Mouse (Mus musculus): ENCODE results near the gene Apba1. TPM values are rescaled to one million over a fixed set of nuclear protein-coding genes. Genes with fewer than 3 reads are reported as not detected.

Apba1 gene
- total RNA-seq, 1 experiment = 0.22 TPM

- H3K4me3 ChIP-seq (ENCODE audit: insufficient read depth in 1 of 2, low read depth in 1 of 2, low read length in 2 of 2, poor library complexity in 1 of 2, severe bottlenecking in 1 of 2) = no peak overlapping the region
- TF ChIP-seq CHD2 (IDR thresholded peaks at IDR 0.05; ENCODE audit: low read depth, low read length) (no peak), ZNF384 (IDR thresholded peaks at IDR 0.05; ENCODE audit: low read depth, low read length) (no peak), HCFC1 (IDR thresholded peaks at IDR 0.05; ENCODE audit: borderline replicate concordance, insufficient read depth, low read length) (no peak), ZC3H11A (IDR thresholded peaks at IDR 0.05; ENCODE audit: borderline replicate concordance, low read depth, low read length) (no peak), MAFK (IDR thresholded peaks at IDR 0.05; ENCODE audit: insufficient read depth, low read depth, low read length) (no peak)
Observed at GRCm38 (mm10) chr19:23891421-23891820, 132.7 kb downstream of the Apba1 start.

GRCm38 (mm10) chr19:23892633-23893032 lies 133.9 kb downstream of the Apba1 start:
- H3K4me3 ChIP-seq (ENCODE audit: insufficient read depth in 1 of 2, low read depth in 1 of 2, low read length in 2 of 2, poor library complexity in 1 of 2, severe bottlenecking in 1 of 2) = peak overlapping the region; percentile 55 to 60; a peak in 3 of 4 replicates
- peak overlapping the region; percentile 19; the same call in 1 of the 2 replicates for H3K9ac ChIP-seq (ENCODE audit: insufficient read depth, low read depth, low read length, poor library complexity, severe bottlenecking)
- DNase-seq (ENCODE audit: low read depth, low spot score) = peak; percentile 6
- no peaks in the 10 kb centered on the region for H3K4me1 ChIP-seq (ENCODE audit: control insufficient read depth in 2 of 2, insufficient read depth in 2 of 2, low read length in 2 of 2, poor library complexity in 1 of 2)
- no peak for TF ChIP-seq ZNF384 (IDR thresholded peaks at IDR 0.05; ENCODE audit: low read depth, low read length)
- no peak for TF ChIP-seq CHD2 (IDR thresholded peaks at IDR 0.05; ENCODE audit: low read depth, low read length)
- no peak for TF ChIP-seq MAFK (IDR thresholded peaks at IDR 0.05; ENCODE audit: insufficient read depth, low read depth, low read length)
- no peak for TF ChIP-seq HCFC1 (IDR thresholded peaks at IDR 0.05; ENCODE audit: borderline replicate concordance, insufficient read depth, low read length)
- no peak for TF ChIP-seq ZC3H11A (IDR thresholded peaks at IDR 0.05; ENCODE audit: borderline replicate concordance, low read depth, low read length)
- no peaks in the 10 kb centered on the region for H3K36me3 ChIP-seq (ENCODE audit: control insufficient read depth, insufficient read depth, low read length, poor library complexity, severe bottlenecking)
- H3K27ac ChIP-seq (ENCODE audit: insufficient read depth, low read depth, low read length, poor library complexity, severe bottlenecking) = no peak overlapping the region
- in situ Hi-C loops (cut with MboI; ENCODE audit: low sequenced_read_pairs in 2 of 2, unreplicated experiment in 2 of 2) = no loop called here
- no peaks in the 10 kb centered on the region for H3K9me3 ChIP-seq (ENCODE audit: control insufficient read depth, insufficient read depth, low read depth, low read length)

More at GRCm38 (mm10) chr19:23891421-23891820, 132.7 kb downstream of the Apba1 start:
- Histone ChIP-seq H3K27ac (ENCODE audit: insufficient read depth, low read depth, low read length, poor library complexity, severe bottlenecking) (no peak overlapping the region), H3K4me1 (ENCODE audit: control insufficient read depth in 2 of 2, insufficient read depth in 2 of 2, low read length in 2 of 2, poor library complexity in 1 of 2) (no peaks in the 10 kb centered on the region), H3K36me3 (ENCODE audit: control insufficient read depth, insufficient read depth, low read length, poor library complexity, severe bottlenecking) (no peaks in the 10 kb centered on the region), H3K9ac (ENCODE audit: insufficient read depth, low read depth, low read length, poor library complexity, severe bottlenecking) (no peak overlapping the region), H3K9me3 (ENCODE audit: control insufficient read depth, insufficient read depth, low read depth, low read length) (no peaks in the 10 kb centered on the region)
- in situ Hi-C loops (cut with MboI; ENCODE audit: low sequenced_read_pairs in 2 of 2, unreplicated experiment in 2 of 2) = no loop called here
- DNase-seq (ENCODE audit: low read depth, low spot score) = no peak

DNA sequence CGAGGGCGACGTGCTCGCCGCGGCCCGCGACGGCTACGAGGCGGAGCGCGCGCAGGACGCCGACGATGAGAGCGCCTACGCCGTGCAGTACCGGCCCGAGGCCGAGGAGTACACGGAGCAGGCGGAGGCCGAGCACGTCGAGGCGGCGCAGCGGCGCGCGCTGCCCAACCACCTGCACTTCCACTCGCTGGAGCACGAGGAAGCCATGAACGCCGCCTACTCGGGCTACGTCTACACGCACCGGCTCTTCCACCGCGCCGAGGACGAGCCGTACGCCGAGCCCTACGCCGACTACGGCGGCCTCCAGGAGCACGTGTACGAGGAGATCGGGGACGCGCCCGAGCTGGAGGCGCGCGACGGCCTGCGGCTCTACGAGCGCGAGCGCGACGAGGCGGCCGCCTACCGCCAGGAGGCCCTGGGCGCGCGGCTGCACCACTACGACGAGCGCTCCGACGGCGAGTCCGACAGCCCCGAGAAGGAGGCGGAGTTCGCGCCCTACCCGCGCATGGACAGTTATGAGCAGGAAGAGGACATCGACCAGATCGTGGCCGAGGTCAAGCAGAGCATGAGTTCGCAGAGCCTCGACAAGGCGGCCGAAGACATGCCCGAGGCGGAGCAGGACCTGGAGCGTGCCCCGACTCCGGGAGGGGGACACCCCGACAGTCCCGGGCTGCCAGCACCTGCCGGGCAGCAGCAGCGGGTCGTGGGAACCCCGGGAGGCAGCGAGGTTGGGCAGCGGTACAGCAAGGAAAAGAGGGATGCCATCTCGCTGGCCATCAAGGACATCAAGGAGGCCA lies 134.6 kb downstream of the Apba1 start:
- DNase-seq (ENCODE audit: low read depth, low spot score) = peak; percentile 40
- no peak overlapping the region for H3K27ac ChIP-seq (ENCODE audit: insufficient read depth, low read depth, low read length, poor library complexity, severe bottlenecking)
- H3K36me3 ChIP-seq (ENCODE audit: control insufficient read depth, insufficient read depth, low read length, poor library complexity, severe bottlenecking) = no peaks in the 10 kb centered on the region
- no peaks in the 10 kb centered on the region for H3K9me3 ChIP-seq (ENCODE audit: control insufficient read depth, insufficient read depth, low read depth, low read length)
- peak overlapping the region; percentile 19; the same call in 1 of the 2 replicates for H3K9ac ChIP-seq (ENCODE audit: insufficient read depth, low read depth, low read length, poor library complexity, severe bottlenecking)
- no peak for TF ChIP-seq MAFK (IDR thresholded peaks at IDR 0.05; ENCODE audit: insufficient read depth, low read depth, low read length)
- TF ChIP-seq HCFC1 (IDR thresholded peaks at IDR 0.05; ENCODE audit: borderline replicate concordance, insufficient read depth, low read length) = no peak
- TF ChIP-seq ZC3H11A (IDR thresholded peaks at IDR 0.05; ENCODE audit: borderline replicate concordance, low read depth, low read length) = no peak
- no peak for TF ChIP-seq CHD2 (IDR thresholded peaks at IDR 0.05; ENCODE audit: low read depth, low read length)
- TF ChIP-seq ZNF384 (IDR thresholded peaks at IDR 0.05; ENCODE audit: low read depth, low read length) = no peak
- H3K4me3 ChIP-seq (ENCODE audit: insufficient read depth in 1 of 2, low read depth in 1 of 2, low read length in 2 of 2, poor library complexity in 1 of 2, severe bottlenecking in 1 of 2) = peak overlapping the region; percentile 55 to 60
- in situ Hi-C loops (cut with MboI; ENCODE audit: low sequenced_read_pairs in 2 of 2, unreplicated experiment in 2 of 2) = no loop called here
- no peaks in the 10 kb centered on the region for H3K4me1 ChIP-seq (ENCODE audit: control insufficient read depth in 2 of 2, insufficient read depth in 2 of 2, low read length in 2 of 2, poor library complexity in 1 of 2)

DNA sequence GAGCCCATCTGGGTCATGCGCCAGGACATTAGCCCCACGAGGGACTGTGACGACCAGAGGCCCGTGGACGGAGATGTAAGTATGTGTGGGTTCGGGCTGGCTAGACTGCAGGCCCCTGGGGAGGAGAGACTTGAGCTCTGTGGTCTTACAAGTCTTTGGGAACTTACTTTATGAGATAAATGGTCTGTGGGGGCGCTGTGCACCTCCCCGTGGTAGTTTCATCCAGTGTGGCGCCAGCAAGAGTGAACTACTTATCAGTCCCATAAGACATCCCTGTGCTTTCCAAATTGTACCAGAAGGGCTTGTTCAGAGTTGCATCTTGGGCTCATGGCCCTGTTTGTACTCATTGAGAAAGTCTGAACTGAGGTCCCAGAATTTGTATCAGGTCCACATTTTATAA lies 135.3 kb downstream of the Apba1 start:
- no peak for TF ChIP-seq HCFC1 (IDR thresholded peaks at IDR 0.05; ENCODE audit: borderline replicate concordance, insufficient read depth, low read length)
- no peak for TF ChIP-seq ZC3H11A (IDR thresholded peaks at IDR 0.05; ENCODE audit: borderline replicate concordance, low read depth, low read length)
- TF ChIP-seq MAFK (IDR thresholded peaks at IDR 0.05; ENCODE audit: insufficient read depth, low read depth, low read length) = no peak
- H3K27ac ChIP-seq (ENCODE audit: insufficient read depth, low read depth, low read length, poor library complexity, severe bottlenecking) = no peak overlapping the region
- H3K9me3 ChIP-seq (ENCODE audit: control insufficient read depth, insufficient read depth, low read depth, low read length) = no peaks in the 10 kb centered on the region
- no peaks in the 10 kb centered on the region for H3K36me3 ChIP-seq (ENCODE audit: control insufficient read depth, insufficient read depth, low read length, poor library complexity, severe bottlenecking)
- in situ Hi-C loops (cut with MboI; ENCODE audit: low sequenced_read_pairs in 2 of 2, unreplicated experiment in 2 of 2) = no loop called here
- H3K4me3 ChIP-seq (ENCODE audit: insufficient read depth in 1 of 2, low read depth in 1 of 2, low read length in 2 of 2, poor library complexity in 1 of 2, severe bottlenecking in 1 of 2) = peak overlapping the region in 1 of 2 experiments; percentile 60; a peak in 1 of 4 replicates
- DNase-seq (ENCODE audit: low read depth, low spot score) = peak; percentile 27
- H3K4me1 ChIP-seq (ENCODE audit: control insufficient read depth in 2 of 2, insufficient read depth in 2 of 2, low read length in 2 of 2, poor library complexity in 1 of 2) = no peaks in the 10 kb centered on the region
- H3K9ac ChIP-seq (ENCODE audit: insufficient read depth, low read depth, low read length, poor library complexity, severe bottlenecking) = no peak overlapping the region

Data from ES-E14 (cell line).